Mouse (Mus musculus): ENCODE measurements around the gene Npcd.
"Not testable (repeated sequence)": the region's sequence is repeated elsewhere in the genome, so short reads cannot be mapped to it uniquely, and the experiment has no call there.

The Npcd gene

DNA sequence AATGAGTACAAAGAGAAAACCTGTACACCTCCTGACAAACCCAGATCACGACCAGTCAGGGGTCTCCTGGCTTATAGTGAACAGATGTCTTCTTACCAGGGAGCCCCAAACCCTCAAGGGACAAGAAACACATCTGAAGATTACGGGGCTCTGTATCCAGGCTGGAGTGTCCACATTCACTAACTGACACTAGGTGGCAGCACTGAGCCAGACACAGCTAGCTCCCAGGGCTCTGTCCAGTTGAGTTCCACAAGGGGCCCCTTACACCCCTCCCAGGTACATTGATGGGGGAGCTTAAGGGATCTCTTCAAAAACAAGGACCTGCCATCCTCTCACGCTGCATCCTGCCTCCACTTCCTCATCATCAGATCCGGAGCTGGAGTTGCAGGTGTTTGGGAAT, 3.6 kb downstream of the Npcd start:
- DNase-seq (ENCODE audit: low spot score), result peak; percentile 88

DNA sequence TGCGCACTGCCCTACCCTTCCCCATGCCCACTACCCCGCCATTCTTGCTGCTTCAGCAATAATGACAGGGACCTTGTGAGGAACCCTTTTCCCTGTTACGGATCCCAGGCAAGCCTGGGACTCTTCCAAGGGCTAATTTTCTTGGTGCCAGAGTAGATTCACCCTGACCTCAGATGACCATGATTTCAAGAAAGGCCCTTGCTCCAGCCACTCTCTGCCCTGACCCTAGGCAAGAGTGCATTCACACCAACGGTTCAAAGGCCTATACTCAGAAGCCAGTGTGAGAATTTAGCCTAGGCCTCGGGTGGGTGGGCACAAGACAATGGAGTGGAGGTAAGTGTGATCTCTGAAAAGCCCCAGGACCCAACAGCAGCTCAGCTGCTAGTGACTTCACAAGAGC, 4.6 kb downstream of the Npcd start:
- DNase-seq (ENCODE audit: low spot score), result no peak

DNA sequence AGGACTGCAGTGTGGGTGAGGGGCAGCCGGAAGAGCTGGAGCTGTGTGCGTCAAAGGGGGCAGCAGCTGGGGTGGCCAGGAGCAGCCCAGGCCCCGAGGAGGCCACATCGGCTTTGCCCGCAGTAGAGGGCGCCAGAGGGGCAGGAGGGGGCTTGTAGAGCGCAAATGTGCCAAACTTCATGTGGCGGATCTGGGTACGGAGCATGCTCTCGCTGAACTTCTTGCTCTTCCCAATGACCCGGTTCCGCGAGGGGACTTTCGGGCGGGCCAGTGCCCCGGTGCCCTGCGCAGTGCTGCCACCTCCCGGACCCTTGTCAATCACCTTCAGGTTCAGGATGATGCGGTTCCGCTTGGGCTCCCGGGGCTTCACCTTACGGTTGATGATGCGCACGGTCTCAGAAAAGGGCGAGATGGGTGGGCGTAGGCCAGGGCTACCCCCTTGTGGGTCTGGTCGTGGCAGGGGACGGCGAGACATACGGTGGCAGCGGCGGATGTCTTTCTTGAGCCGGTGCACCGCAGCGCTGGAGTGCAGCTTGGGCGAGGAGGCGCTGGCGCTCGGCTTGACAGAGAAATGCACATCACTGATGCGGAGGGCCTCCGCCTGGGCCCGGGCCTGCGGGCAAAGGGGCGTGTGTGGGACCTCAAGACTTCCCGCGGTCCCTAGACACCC, 5.5 kb downstream of the Npcd start:
- peak; percentile 35 for DNase-seq (ENCODE audit: low spot score)

DNA sequence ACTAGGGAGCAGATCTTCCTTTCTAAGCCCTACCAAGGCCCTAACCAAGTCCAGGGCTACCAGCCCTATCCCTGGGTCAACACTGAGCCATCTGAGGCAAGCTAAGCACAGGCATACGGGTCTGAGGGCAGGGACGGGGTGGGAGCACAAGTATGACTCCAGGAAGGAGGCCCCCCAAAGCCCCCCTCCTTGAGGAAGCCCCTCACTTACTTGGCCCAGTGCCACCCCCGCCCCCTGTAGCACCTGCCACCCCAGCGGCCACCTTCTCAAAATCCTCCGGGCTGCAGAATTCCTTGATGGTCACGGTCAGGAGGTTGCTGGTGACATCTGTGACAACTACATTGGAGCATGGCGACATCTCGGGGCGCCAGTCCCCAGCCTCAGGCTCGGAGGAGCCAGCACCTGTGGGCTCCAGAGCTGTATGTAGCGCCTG, 6.2 kb downstream of the Npcd start:
- DNase-seq (ENCODE audit: low spot score), result no peak

DNA sequence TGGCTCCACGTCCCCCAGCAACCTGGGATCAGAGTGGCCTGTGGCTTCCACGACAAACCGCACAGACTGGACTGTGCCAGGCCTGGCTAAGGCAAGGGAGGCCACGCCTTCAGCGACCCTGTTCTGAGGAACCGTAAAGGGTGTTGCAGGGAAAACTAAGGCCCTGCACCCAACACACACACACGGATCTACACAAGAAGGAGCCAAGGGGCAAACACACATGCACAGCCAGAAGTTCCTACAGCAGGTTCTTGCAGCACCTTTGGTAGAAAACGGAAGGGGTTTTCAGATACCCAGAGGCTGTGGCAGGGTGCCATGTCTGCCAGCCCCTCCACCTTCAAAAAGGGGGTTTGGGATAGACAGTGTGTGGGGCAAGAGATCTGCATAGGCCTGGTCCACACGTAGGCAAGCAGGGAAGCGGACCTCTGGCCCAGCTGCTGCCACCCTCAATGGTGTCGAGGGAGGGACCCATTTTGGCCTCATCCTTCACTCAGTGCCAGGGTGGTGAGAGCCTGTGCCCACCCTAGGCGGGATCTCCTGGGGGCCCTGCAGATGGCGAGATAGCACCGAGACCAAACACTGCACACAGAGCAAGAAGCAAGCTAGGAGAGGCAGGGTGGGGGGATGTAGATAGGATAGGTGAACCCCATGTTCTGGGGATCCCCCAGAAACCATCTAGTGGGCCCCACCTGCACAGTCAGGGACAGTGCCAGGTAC, 6.8 kb downstream of the Npcd start:
- DNase-seq (ENCODE audit: low spot score), result no peak

DNA sequence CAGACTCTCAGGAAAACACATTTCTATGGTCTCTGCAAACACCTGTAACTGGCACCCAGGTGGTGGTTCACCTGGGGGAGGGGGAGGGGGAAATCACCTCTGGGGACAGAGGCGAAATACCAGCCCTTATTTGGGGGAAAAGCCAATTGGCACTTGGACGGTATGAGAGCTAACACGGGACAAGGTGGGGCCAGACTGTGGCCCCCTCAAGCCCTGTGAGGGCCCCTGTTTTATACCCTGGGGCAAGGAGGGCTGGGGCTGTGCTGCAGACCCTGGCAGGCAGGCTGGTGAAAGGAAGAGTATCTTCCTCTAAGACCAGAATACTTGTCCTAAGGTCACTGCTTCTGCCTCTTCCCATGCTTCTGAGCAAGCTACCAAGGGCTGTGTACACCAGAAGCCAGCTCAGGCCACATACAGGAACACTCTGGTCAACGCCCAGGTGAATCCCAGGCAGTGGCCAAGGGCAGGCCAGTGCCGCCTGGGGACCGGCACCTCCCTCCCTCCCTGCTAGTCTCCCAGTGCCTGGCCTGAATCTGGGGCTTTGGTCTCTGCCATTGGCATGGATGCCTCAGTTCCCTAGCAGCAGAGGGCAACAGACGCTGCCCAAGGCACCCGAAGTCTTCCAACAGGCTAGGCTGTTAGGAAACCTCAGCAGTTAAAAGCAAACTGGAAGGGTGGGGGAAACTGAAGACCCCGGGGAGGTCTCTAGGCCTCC, 7.7 kb downstream of the Npcd start:
- no peak for DNase-seq (ENCODE audit: low spot score)

DNA sequence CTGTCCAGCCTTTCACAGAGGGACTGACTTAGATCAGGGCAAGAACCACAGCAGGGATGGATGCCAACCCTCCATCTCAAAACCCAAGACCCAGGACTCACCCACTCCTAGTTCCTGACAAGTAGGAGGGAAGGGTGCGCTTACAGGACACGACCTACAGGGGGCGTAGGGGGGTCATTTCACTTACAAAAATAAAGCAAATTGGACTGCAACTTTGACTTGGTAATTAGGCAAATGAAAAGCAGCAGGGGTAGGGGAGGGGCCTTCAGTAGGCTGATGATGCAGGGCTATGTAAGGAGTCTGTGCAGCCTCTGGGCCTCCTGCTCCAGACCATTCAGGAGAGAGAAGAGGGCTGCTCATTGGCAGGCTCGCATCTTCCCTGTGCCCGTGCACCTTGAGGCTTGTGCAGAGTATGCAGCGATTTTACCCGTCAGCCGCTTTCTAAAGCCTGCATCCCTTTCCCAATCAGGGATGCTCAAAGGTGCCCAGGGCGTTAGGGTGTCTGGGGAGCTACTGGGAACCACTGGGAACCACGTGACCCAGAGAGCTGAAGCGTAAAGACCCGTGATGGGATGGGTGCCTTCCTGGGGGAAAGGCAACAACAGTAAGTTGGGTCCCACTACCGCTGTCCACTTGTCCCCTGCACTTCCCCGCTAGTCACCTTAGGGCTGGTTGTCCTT, 8.8 kb downstream of the Npcd start:
- DNase-seq (ENCODE audit: low spot score), result no peak

DNA sequence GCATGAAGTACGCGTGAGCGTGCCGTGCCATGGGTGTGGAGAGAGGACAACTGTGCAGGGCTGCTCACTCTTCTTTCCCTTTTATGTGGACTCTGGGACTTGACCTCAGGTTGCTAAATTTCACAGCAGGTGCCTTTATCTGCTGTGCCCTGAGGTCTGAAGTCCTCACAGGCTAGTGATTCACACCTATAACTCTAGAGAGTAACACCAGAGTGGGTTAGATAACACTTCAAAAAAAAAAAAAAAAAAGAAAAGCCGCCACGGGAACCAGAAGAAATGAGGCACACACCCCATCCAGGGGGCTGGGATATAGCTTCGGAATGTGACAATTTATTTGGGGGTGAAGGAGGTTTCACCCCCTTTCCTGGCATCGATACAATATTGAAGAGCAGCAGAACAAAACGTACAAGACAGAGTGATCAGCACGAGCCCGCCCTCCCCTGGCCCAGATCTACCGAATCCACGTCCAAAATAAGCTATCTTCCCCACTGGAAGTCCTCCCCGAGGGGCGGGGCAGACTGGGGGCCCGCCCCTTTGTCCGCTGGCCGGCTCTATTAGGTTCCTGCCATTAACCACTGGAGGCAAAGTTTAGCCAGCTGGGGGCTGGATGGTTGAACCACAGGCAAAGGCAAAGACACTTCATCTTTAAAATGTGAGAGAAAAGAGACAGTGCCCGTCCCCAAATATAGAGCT, 10.3 kb downstream of the Npcd start:
- DNase-seq (ENCODE audit: low spot score), result peak; percentile 52

DNA sequence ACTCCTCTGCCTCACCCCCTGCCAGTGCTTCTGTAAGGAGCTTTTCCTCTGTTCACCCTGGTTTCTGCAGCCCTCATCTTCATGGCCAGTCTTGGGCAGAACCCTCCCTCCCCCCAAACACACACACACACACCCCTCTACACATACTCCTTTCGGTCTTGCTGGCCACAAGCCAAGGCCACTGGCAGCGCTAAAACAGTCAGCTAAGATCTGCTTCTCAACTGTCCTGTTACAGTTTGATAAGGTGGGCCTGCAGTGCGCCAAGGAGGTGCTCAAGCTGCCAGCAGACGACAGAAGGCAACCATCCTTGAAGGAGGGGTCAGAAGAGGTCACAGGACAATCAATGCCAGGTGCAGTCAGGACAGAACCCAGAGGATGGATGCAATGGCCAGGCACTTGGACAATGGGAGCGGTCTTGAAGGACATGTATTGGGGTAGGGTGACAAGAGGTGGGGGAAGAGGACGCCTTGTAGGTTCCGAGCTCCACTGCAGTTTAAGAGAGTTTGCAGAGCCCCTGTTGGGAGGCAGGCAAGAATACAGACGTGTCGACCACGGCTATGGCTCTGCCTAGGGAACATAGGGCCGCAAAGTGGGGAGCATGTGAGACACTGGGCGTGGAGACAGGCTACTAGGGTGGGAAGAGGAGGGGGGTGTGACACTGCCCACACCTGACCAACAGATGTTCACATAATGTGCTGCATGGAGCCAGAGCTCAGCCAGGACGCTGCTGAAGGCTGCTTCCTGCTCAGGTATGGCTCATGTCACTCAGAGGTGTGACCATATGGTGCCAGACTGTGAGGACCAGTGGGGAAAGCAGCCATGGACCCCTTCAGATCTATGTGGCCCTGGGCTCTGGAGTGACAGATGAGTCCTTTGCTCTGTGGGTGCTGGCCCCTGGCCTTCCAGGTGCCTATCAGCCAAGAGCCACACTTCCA, 11.5 kb downstream of the Npcd start:
- no peak for DNase-seq (ENCODE audit: low spot score)

DNA sequence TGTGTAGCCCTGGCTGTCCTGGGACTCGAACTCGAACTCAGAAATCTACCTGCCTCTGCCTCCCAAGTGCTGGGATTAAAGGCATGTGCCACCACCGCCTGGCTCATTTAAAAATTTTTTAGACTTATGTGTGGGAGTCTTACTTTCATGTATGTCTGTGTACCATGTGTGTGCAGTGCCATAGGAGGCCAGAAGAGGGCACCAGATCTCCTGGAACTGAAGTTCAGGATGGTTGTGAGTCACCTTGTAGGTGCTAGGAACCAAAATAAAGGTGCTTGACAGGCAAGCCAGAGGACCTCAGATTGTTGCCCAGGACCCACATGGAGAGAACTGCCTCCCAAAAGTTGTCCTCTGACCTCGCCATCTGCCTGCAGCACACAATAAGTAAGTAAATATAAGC, 15.7 kb downstream of the Npcd start:
- no peak for DNase-seq (ENCODE audit: low spot score)

DNA sequence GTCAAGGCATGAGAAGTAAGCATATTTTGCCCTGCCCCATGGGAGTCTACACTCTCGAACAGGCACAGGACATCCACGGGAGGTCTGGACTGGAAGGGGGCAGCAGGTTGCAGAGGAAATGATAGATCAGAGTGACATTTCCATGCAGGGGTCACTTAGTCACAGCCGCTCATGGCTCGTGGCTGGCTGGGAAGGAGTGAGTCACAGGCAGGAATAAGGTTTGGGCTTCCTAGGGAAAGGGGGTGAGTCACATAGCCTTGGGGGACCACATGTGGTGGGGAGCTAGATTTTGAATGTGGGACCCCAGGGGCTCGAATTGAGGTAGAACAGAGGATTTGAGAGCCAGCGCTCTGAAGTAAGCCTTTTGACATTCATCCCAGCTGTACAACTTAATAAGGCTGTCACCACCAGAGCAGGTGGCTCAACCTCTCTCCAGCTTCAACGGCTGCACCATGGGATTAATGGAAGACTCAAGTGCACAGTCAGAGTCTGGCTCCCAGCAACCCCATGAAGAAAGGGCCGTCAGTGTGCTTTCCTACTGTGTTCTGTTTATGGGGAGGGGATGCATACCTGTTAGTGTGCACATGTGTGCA, 20.3 kb downstream of the Npcd start:
- DNase-seq (ENCODE audit: low spot score), result no peak

DNA sequence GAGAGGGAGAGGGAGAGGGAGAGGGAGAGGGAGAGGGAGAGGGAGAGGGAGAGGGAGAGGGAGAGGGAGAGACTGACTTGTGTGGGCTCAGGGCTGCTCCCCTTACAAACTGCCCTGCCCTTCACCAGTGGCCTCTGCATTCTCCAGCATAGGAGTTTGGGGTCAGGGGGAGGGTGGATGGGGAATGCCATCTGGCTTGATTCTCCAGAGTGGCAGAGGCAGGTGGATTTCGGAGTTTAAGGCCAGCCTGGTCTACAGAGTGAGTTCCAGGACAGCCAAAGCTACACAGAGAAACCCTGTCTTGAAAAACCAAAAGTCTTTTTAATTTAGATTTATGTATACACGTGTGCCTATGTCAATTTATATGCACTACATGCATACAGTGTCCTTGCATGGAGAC, 21.2 kb downstream of the Npcd start:
- DNase-seq (ENCODE audit: low spot score), result not testable (repeated sequence)

DNA sequence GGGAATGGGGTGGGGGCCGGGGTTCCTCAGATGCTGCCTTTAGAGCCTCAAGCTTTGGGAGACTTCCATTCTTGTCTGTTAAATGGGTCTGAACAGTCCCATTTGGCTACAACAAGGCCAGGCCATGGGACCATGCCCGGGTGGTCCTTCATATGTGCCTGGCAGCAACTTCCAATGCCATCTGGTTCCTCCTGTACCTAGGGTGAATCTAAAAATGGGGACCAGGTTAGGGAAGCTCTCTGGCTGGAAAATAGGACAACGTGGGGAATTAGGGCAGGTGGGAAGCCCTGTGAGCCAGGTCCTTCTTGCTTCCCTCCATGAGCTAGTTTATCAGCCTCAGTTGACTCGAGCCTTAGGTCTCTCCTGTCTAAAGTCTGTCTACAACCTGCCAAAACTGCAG, 23.0 kb downstream of the Npcd start:
- DNase-seq (ENCODE audit: low spot score), result no peak

DNA sequence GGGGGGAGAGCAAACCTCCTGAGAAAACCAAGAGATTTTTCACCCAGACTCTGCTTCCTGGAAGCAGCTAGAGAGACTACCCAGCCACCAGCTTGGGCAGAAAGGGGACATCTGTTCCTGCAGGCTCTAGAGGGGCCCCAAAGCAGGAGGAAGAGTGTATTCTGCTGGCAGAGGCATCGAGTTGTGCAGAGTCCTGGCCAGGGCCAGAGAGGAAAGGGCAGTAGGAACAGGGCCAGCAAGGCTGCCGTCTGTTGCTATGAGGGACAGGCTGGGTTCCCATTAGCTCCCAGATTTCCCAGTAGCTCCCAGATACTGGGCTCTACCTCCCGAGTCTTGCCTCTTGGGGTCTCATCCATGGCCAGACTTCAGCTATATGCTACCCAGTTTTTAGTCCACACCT, 24.0 kb downstream of the Npcd start:
- no peak for DNase-seq (ENCODE audit: low spot score)

DNA sequence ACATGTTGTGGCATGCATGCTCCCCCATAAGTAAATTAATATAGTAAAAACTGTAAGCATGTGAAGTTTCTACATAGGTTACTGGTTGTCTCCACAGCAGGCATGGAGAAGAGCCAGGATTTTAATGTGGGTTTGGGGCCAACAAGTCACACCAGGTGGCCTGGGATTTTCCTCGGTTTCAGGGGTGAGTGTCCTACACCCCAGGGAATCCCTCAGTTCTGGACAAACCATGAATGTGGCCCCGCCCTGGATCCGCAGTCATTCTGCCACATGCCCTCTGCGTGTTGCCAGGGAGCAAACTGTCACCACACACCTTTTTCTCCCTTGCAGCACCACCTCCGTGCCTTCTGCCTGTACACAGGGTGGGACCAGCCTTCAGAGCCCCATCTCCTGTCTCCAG, 25.4 kb downstream of the Npcd start:
- DNase-seq (ENCODE audit: low spot score), result no peak

DNA sequence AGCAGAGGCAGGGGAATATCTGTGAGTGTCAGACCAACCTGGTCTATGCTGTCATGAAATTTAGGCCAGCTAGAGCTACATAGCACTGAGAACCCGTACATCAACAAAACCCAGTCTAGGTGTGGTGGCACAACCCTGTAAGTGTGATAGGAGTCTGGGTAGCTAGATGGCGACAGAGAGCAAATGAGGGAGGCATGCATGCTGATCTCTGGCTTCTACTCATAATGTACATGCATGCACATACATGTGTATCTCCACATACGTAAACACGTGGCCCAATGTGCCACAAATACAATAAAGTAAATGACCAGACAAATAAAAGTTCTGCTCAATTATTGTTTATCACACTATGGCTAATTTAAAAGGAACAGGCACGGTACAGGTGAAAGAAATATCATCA, 25.9 kb downstream of the Npcd start:
- no peak for DNase-seq (ENCODE audit: low spot score)

DNA sequence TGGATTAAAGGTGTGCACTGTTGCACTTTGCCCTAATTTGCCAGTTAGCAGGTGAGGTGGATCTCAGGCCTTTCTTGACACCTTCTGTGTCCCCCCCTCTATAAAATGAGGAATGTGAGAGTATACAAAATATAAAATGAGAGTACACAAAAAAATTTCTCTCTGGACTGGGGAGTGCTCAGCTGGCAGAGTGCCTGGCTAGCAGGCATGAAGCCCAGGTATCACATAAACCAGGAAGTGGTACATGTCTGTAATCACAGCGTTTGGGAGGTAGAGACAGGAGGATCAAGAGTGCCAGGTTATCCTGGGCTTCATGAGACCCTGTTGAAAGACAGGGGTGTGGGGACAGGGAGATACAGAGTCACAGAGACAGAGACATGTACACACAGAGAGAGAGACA, 27.0 kb downstream of the Npcd start:
- DNase-seq (ENCODE audit: low spot score), result no peak

DNA sequence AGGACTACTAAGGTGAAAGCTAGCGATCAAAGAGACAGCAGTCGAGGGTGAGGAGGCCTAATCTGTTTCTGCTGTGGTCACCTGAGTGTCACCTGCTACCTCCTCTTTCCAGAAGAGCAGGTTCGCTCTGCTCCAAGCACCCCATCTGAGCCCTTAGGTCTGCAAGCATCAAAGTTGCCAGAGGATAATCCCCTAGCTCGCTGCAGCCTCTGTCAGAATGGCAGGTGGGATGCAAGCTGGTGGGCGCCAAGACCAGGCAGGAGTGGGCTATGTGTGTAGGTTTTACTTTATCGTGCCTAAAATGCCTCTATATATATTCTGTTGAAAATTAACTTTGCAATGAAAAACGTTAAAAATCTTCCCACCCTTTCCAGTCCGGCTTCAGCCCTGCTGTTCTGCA, 28.8 kb downstream of the Npcd start:
- DNase-seq (ENCODE audit: low spot score), result no peak

DNA sequence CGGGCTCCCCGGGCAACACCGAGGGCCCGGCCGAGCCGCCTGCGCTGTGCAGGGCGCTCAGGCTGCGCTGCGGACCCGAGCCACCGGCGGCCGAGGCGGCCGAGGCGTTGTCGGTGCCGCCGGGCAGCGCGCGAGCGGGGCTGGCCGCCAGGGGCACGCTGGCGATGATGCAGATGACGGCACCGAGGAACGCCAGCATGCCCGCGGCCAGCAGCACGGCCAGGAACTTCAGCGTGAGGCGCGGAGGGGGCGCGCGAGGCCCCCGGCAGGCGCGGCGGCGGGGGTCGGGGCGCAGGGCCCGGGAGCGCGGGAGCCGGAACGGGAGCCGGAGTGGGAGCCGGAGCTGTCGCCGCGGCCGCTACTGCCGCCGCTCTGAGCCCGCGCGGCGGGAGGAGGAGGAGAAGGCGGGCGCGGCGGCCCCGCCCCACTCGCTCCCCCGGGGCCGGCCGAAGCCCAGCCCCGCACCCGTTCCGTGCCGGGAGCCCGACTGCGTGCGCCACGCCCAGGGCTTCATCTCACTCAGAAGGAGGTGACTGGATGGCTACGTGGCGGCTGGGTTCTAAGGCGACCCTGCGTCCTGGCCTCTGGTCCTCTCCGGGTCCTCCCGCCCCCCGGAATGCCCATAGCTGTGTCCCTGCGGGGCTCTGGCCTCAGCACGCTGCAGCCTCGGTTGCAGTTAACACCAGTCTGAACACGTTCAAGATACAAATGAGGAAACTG, 29.5 kb downstream of the Npcd start, which contains the start of gene Nptxr:
Gene Nptxr (minus strand): TSS at position 415 of the 720 bp plus-strand sequence.
- DNase-seq (ENCODE audit: low spot score), result peak; percentile 66
